Mouse (Mus musculus): ENCODE measurements around the gene Klhdc7b. TPM values are rescaled to one million over a fixed set of nuclear protein-coding genes. Genes with fewer than 3 reads are reported as not detected.

Klhdc7b gene
- total and polyA plus RNA-seq, 3 experiments, result not detected

- DNase-seq (ENCODE audit: extremely low read depth), result no peak
- in situ Hi-C loops (cut with MboI; ENCODE audit: low pct_ligation_motif_present, low pct_unique_long_range_greater_than_20kb, low sequenced_read_pairs) (no loop called here), dilution Hi-C loops (cut with MboI; ENCODE audit: extremely low pct_ligation_motif_present, extremely low pct_unique_long_range_greater_than_20kb, low sequenced_read_pairs) (no loop called here)
- Histone ChIP-seq H3K36me3 (replicated peaks in 1 of 2; ENCODE audit: control insufficient read depth in 1 of 2, insufficient read depth in 1 of 2, low read length in 1 of 2) (peaks cover 3 to 5% of the 10 kb centered on the region in 2 experiments), H3K4me1 (ENCODE audit: control insufficient read depth in 1 of 2, insufficient read depth in 2 of 2) (peaks cover 0 to 17% of the 10 kb centered on the region in 2 experiments; a peak in 2 of 4 replicates), H3K27ac (ENCODE audit: insufficient read depth, low read depth) (no peak overlapping the region), H3K4me3 (replicated peaks in 1 of 3; ENCODE audit: low read depth in 2 of 3, low read length in 2 of 3, poor library complexity in 1 of 3) (no peak overlapping the region), H3K27me3 (replicated peaks) (peaks cover 5% of the 10 kb centered on the region), H3K9ac (ENCODE audit: insufficient read depth, low read depth) (no peak overlapping the region), H3K4me2 (ENCODE audit: insufficient read depth, low read depth, poor library complexity, severe bottlenecking) (no peak overlapping the region), H3K9me3 (replicated peaks; ENCODE audit: low read length) (peaks cover 13% of the 10 kb centered on the region), H3K79me2 (replicated peaks; ENCODE audit: control insufficient read depth, extremely low read depth, insufficient read depth, poor library complexity, severe bottlenecking) (no peaks in the 10 kb centered on the region)
- TF ChIP-seq UBTF (IDR thresholded peaks at IDR 0.05; ENCODE audit: low read depth, low read length), result no peak
- no peak for TF ChIP-seq ZMIZ1 (IDR thresholded peaks at IDR 0.05; ENCODE audit: low read depth, low read length)
- TF ChIP-seq USF1 (IDR thresholded peaks at IDR 0.05; ENCODE audit: low read depth, low read length), result no peak
- TF ChIP-seq SMC3 (IDR thresholded peaks at IDR 0.05; ENCODE audit: low read depth, low read length), result no peak
- no peak for TF ChIP-seq SIN3A (IDR thresholded peaks at IDR 0.05; ENCODE audit: low read length)
- TF ChIP-seq ZC3H11A (IDR thresholded peaks at IDR 0.05; ENCODE audit: low read depth, low read length), result no peak
- no peak for TF ChIP-seq POLR2AphosphoS2 (IDR thresholded peaks at IDR 0.05; ENCODE audit: low read depth, low read length)
- no peak for TF ChIP-seq MAX (IDR thresholded peaks at IDR 0.05; ENCODE audit: low read length)
- TF ChIP-seq ZKSCAN1 (IDR thresholded peaks at IDR 0.05; ENCODE audit: borderline replicate concordance, low read depth, low read length), result no peak
- no peak for TF ChIP-seq BHLHE40 (IDR thresholded peaks at IDR 0.05; ENCODE audit: low read depth, low read length)
- TF ChIP-seq MEF2A (IDR thresholded peaks at IDR 0.05; ENCODE audit: borderline replicate concordance, low read depth, low read length), result no peak
These were observed 7.4 kb upstream of the Klhdc7b start for GRCm38 (mm10) chr15:89377362-89377761.

DNA sequence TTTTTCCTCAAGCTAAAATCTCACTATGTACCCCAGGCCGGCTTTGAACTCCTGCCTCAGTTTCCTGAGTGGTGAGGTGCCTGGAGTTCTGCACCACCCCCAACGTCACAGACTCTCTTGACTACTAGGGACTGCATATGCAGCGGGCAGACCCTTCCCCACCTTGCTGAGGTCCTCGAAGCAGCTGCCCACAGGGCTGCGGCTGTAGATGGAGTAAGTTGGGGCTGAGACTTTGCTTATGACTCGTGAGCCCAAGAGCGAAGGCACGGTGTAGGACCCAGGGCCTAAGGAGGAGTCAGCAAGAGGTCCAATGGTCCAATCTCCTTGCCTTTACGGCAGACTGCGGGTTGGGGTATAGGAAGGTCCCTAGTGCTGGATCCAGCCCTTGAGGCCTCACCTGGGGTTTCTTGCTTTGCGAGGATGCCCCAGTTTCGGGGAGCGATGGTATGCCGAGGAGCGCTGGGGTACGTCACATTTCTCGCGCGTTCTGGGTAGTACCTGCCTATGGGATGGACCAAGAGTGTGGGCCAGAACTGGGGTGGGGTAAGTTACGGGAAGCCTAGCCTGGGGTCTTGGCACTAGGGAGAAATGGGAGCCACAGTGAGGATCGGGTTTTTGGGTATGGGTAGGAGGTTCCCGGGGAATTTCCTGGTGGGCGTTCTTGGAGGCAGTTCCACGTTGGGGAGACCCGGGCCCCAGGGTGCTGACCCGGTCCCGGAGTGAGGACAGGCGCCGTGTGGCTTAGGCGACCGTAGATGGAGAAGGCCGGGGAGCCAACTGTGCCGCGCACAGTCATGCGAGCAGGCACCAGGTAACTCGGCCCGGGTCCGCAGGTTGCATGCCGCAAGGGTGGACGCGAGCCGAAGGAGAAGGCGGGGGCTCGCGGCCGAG lies 6.5 kb upstream of the Klhdc7b start:
- Histone ChIP-seq H3K9ac (ENCODE audit: insufficient read depth, low read depth) (no peak overlapping the region), H3K27ac (ENCODE audit: insufficient read depth, low read depth) (no peak overlapping the region), H3K27me3 (replicated peaks) (peaks cover 12% of the 10 kb centered on the region), H3K9me3 (replicated peaks; ENCODE audit: low read length) (peaks cover 13% of the 10 kb centered on the region), H3K4me2 (ENCODE audit: insufficient read depth, low read depth, poor library complexity, severe bottlenecking) (no peak overlapping the region), H3K36me3 (replicated peaks in 1 of 2; ENCODE audit: control insufficient read depth in 1 of 2, insufficient read depth in 1 of 2, low read length in 1 of 2) (no peaks in the 10 kb centered on the region), H3K79me2 (replicated peaks; ENCODE audit: control insufficient read depth, extremely low read depth, insufficient read depth, poor library complexity, severe bottlenecking) (no peaks in the 10 kb centered on the region), H3K4me3 (replicated peaks in 1 of 3; ENCODE audit: low read depth in 2 of 3, low read length in 2 of 3, poor library complexity in 1 of 3) (no peak overlapping the region), H3K4me1 (ENCODE audit: control insufficient read depth in 1 of 2, insufficient read depth in 2 of 2) (peaks cover 0 to 9% of the 10 kb centered on the region in 2 experiments; a peak in 2 of 4 replicates)
- dilution Hi-C loops (cut with MboI; ENCODE audit: extremely low pct_ligation_motif_present, extremely low pct_unique_long_range_greater_than_20kb, low sequenced_read_pairs) (no loop called here), in situ Hi-C loops (cut with MboI; ENCODE audit: low pct_ligation_motif_present, low pct_unique_long_range_greater_than_20kb, low sequenced_read_pairs) (no loop called here)
- TF ChIP-seq HCFC1 (IDR thresholded peaks at IDR 0.05; ENCODE audit: low read depth, low read length), result no peak
- TF ChIP-seq MXI1 (IDR thresholded peaks at IDR 0.05; ENCODE audit: low read depth, low read length), result no peak
- TF ChIP-seq MAFK (IDR thresholded peaks at IDR 0.05; ENCODE audit: insufficient replicate concordance, low read length), result no peak
- TF ChIP-seq EP300 (IDR thresholded peaks at IDR 0.05; ENCODE audit: low read length), result no peak
- no peak for TF ChIP-seq UBTF (IDR thresholded peaks at IDR 0.05; ENCODE audit: low read depth, low read length)
- no peak for TF ChIP-seq CHD1 (IDR thresholded peaks at IDR 0.05; ENCODE audit: low read depth, low read length)
- no peak for TF ChIP-seq MYC (IDR thresholded peaks at IDR 0.05; ENCODE audit: low read depth, low read length)
- DNase-seq (ENCODE audit: extremely low read depth), result no peak
